Mouse (Mus musculus): Measurements from ENCODE around the gene Syt3.

Syt3 gene

DNA sequence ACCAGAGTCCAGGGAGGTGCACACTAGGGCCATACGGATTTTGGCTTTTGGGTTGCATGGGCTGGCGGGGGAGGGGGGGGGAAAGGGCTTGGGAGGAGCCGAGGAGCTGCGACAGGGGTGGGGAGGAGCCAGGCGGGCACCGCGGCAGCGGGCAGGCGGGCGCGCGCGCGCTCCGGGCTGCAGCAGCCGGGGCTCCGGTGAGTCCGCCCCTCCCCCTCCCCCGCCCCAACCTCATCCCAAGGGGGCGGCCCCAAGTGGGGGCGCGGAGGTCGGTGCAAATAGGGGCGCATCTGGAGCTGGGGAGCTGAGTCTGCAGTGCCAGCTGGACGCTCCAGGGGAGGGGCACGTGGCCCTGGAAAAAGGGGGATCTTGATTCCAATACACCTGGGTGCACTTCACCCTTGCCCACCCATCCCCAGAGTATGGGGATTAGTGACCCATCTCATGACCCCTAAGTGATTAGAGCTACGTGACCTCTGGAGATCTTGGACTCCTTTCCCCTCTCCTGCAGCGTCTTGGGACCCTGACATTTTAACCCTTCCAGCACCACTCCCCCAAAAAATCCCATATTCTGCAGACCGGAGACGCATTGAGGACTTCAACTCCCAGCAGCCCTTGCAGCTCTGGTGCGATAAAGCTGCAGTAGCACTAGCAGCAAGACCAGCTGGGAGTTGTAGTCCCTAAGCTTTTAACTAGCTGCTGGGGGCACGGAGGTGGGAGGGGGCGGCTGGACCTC lies at the start of gene Syt3:
Syt3 (plus strand) TSS at position 123 of the 736 bp plus-strand sequence.
- DNase-seq: peak; percentile 80

DNA sequence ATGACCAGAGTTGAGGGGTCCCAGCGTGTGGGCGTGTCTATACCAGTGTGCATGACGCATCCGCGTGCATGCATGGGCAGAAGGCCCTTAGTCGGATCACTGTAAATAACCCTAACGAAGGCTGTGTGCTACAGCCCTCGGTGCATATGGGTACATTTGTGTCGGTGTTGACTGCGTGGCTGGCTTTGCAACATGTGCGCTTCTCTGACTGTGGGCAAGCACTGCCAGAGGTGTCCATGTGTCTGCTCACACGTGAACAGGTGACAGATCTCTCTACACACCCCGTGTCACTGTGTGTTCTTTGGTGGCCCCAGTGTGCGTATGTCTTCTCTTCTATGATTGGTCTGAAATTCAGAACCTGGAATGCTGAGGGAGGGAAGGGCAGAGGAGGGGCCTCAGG lies 49.8 kb upstream of the Syt3 start:
- DNase-seq: no peak

GRCm38 (mm10) chr7:44335031-44335878 lies 48.6 kb upstream of the Syt3 start:
- peak; percentile 43 for DNase-seq

DNA sequence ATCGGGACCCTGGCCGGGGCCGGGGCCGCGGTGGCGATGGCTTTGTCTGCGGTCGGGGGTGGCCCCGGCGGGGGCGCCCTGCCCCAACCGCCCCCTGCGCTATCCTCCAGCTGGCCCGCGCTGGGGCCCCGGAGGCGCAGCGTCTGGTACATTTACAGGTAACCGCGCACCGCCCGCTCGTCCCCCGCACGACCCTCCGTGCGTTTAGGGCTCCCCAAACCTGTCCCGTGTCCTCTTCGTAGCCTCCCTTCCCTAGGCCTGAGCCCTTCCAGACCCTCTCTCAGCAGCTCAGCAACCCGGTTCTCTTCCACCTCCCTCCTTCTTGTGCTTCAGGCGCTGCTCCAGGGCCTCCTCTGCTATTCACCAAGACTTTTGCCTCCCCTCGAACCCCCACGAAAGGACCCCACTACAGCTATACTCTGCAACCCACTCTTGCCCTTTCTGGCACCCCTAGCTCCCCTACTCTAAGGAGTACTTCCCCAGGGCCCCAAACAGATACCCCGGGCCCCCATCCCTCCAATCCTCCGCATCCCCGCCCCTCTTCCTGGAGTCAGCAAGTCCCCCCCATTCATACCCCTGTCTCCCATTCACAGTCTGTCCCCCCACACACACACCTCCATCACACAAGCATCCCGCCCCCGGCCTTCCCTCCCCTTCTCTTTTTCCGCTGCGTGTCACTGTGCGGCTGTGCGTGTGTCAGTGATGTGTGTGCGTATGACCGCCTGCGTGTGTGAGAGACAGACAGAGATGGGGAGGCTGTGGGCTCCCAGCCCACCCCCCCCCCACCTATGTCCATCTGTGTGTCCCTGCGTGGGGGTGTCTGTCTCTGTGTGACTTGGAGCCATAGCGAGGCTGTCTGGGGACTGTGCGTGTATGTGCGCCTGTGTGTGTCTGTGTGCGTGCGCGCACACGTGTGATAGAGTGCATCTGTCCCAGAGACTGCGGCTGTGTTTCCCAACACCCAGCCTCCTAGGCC lies 47.6 kb upstream of the Syt3 start:
- DNase-seq: no peak

DNA sequence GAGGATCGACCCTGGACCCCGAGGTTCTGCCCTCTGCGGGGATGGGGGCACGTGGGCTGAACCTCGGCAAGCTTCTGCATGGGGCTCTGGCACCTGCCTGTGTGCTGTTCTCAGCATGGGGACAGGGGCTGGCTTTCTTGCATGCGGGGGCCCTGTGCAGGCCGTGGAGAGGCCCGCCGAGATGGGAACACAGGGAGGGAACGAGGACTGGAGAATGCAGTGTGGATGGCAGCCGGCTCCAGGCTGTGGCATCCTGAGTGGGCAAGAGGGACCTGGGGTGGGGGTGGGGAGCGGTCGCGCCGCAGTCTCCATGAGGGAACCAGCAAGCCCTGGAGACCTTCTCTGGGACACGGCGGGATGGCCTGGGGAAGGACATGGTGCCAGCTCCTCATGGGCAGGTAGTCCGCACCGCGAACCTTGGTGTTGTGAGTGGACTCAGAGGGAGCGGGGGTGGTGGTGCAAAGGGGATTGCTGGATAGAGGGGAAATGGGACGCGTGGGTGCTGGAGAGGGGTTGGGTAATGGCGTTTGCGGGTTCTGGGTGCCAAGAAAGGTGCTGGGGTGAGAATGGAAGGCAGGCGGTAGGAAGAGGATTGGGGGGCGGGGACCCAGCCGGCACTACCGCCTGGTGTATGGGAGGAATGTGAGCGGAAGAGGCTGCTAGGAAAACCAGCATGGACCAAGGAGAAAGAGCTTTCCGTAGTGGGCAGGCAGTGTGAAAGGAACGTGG lies 46.6 kb upstream of the Syt3 start:
- DNase-seq: no peak

- DNase-seq: no peak
Observed at GRCm38 (mm10) chr7:44340226-44340625, 43.7 kb upstream of the Syt3 start.

- no peak for DNase-seq
Observed at GRCm38 (mm10) chr7:44341119-44341518, 42.8 kb upstream of the Syt3 start.

- DNase-seq: no peak
Observed at GRCm38 (mm10) chr7:44341714-44342113, 42.2 kb upstream of the Syt3 start.

DNA sequence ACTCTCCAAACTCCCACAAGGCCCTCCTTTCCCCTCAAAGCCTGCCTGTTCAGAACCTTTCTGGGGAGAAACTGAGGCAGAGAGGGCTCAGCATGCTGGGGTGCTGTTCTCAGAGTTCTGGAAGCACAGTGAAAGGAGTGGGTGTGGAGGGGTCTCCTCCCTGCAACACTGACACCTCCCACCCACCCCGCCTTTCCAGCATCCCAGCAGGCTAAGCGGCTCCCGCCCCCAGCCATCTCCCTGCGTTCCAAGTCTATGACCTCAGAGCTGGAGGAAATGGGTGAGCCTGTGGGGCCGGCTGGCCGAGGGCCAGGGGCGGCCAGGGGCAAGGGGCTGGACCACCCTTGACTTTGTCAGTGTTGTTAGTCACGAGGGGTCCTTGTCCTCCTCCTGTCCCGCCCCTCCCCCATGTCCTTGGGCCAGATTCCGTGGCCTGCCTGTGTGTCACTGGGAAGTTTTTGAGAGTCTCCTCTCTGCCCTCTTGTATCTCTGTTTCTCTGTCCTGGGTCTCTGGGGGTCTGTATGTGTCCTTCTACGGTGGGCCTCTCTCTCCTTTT lies 40.4 kb upstream of the Syt3 start:
- no peak for DNase-seq

DNA sequence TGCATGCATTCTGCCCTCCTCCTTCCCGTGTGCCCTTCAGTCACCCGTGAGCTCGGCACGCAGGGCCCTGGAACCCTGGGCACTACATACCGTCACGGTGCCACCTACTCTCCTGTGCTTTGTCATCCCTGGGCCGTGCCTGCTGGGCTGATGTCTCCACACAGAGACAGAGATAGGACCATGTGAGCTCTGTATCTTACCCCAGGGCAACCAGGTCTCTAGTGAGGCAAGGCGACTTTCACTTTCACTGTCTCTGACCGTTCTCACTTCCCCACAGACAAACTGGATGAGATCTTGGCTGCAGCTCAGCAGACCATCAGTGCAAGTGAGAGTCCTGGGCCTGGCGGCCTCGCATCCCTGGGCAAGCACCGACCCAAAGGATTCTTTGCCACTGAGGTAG lies 39.3 kb upstream of the Syt3 start:
- DNase-seq: no peak

DNA sequence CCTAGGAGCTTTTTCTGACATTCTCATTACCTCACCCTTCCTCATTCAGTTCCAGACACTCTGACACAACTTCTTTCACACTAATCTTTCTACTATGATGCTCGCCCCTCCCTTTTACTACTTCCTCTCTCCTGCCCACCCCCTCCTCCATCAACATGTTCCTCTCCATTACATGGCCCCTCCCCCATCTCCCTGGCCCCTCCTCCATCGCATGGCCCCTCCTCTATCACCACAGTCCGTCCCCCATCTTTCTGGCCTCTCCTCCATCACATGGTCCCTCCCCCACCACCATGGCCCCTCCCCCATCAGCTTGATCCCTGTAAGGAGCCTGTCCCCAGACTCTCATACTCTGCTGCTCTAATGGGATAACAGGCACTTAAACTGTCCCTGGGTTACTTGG lies 34.9 kb upstream of the Syt3 start:
- no peak for DNase-seq

GRCm38 (mm10) chr7:44350957-44351711 lies 32.8 kb upstream of the Syt3 start:
- DNase-seq: peak; percentile 82

DNA sequence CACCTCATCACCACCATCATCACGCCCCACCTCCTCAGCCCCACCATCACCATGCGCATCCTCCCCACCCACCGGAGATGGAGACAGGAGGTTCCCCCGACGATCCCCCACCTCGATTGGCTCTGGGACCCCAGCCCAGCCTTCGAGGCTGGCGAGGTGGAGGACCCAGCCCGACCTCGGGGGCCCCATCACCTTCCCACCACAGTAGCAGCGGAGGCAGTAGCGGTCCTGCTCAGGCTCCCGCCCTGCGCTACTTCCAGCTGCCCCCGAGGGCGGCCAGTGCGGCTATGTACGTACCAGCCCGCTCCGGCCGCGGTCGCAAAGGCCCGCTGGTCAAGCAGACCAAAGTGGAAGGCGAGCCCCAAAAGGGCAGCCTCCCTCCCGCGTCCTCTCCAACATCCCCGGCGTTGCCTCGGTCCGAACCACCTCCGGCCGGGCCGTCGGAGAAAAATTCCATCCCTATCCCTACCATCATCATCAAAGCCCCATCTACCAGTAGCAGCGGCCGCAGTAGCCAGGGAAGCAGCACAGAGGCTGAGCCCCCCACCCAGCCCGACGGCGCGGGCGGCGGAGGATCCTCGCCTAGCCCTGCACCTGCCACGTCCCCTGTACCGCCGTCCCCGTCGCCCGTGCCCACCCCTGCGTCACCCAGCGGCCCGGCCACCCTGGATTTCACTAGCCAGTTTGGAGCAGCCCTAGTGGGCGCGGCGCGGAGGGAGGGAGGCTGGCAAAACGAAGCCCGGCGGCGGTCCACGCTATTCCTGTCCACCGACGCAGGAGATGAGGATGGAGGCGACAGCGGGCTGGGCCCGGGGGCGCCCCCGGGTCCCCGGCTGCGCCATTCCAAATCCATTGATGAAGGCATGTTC lies 31.8 kb upstream of the Syt3 start:
- DNase-seq: no peak

GRCm38 (mm10) chr7:44352750-44353600 lies 30.9 kb upstream of the Syt3 start:
- DNase-seq: no peak

DNA sequence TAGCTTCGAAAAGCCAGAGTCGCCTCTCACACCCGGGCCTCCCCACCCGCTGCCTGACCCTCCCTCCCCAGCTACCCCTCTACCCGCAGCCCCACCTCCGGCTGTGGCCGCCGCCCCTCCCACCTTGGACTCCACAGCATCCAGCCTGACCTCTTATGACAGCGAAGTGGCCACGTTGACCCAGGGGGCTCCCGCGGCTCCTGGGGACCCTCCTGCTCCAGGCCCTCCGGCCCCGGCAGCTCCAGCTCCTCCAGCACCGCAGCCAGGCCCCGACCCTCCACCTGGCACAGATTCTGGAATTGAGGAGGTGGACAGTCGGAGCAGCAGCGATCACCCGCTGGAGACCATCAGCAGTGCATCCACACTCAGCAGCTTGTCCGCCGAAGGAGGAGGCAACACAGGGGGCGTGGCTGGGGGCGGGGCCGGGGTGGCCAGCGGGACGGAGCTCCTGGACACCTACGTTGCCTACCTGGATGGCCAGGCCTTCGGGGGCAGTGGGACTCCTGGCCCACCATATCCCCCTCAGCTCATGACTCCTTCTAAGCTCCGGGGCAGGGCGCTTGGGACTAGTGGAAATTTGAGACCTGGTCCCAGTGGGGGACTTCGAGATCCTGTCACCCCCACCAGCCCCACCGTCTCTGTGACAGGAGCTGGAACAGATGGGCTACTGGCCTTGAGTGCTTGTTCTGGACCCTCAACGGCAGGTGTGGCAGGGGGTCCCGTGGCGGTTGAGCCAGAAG lies 30.1 kb upstream of the Syt3 start:
- no peak for DNase-seq

DNA sequence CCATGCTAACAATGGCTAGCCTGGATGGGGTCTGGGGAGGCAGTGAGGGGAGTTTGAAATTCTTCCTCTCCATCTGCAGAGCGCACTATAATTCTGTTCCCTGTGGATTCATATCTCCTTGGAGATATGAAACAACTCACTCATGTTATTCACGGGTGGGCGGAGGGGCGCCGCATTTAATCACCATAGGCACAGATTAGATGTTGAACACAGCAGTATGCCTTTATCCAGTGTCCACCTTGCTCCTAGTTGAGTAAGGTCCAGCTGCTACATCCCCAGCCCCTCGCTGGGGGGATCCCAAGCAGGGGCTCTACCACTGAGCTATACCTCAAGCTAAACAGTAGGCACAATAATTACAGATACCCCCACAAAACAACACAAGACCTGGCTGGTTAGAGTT lies 28.5 kb upstream of the Syt3 start:
- no peak for DNase-seq

DNA sequence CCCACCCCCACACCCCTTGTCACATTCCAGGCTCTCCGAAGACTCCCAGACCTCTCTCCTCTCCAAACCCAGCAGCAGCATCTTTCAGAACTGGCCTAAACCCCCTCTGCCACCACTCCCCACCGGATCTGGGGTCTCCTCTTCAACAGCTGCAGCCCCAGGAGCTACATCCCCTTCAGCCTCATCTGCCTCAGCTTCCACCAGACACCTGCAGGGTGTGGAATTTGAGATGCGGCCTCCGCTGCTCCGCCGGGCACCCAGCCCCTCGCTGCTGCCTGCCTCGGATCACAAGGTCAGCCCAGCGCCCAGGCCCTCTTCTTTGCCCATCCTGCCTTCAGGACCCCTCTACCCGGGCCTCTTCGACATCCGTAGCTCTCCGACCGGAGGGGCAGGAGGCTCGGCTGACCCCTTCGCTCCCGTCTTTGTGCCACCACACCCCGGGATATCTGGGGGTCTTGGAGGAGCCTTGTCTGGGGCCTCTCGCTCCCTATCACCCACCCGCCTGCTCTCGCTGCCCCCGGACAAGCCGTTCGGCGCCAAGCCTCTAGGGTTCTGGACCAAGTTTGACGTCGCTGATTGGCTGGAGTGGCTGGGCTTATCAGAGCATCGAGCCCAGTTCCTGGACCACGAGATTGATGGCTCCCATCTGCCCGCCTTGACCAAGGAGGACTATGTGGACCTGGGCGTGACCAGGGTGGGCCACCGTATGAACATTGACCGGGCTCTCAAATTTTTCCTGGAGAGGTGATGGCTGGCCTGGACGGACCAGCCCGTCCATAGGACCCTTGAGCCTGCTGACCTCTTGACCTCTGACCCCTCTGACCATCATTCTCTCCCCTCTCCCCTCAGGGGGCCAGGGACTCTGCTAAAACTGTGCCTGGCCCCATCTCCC lies 27.1 kb upstream of the Syt3 start:
- DNase-seq: no peak

All from kidney, postnatal 14 days (tissue).